Mouse (Mus musculus) right cerebral cortex, postnatal 10 days (tissue): Measurements from ENCODE around the gene Trip6.

Experiments
- DNase-seq, 2 experiments: peaks; one replicate each; pipeline ENCODE4 v3.0.0; 2021; ENCODE audit warnings: low spot score in 2 of 2

The Trip6 gene

DNA sequence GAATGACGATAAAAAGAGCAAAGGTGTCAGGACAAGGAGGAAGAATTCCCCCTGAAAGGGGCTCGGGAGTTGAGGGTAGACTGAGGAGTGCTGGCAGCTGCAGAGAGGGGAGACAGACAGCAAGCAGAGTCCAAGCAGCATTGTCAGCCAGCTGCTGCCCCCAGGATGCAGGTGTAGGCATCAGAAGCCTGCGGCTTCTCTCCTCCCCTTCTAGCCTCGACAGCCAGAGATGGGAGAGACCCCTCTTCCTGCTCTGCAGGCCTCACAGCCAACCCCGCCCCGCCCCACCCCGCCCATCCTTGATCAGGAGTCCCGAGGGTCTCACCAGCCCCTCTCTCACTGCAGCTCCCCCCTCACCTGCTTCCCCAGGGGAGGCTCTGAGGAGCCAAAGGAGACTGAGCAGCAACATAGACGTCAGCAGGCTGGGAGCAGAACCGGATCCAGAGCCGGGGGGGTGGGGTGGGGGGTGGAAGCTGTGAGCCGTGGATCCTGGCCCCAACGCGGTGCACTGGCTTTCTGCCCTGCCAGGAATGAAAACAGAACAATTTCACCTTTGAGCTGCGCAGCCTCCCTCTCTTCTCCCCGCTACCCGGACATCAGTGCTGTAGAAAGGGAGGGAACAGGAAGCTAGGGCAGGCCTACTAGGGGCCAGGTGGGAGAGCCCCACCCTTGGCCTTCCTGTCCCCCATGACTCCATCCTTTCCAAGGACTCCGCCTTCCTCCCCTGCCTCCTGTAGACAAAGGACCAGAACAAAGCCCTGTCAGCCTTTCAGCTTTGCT, 45.9 kb downstream of the Trip6 start:
- DNase-seq: no peak

DNA sequence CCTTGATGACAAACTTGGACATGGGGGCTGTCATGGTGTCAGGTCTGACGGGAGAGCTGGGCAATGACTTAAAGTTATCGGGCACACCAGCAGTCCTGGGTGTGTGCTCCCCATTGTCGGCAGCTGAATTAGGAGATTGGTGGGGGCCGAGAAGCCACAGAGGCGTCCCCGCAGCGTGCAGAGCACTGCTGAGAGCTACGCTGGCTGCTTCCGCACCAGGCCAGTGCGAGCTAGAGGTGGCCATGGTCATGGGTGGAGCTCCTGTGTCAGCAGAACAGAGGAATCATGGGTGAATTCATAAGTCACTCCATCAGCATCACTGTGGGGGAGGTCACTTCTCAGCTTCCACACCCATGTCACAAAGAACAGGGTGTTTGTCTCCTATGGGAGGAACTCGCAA, 49.4 kb downstream of the Trip6 start:
- DNase-seq: no peak

GRCm38 (mm10) chr5:137263897-137264720, 50.1 kb downstream of the Trip6 start:
- DNase-seq: no peak
